Mouse (Mus musculus): ENCODE results near the gene Pdap1.
A peak's percentile ranks its signal among the peaks of the same experiment; 100 is the strongest.
"Not testable (repeated sequence)": the region's sequence is repeated elsewhere in the genome, so short reads cannot be mapped to it uniquely, and the experiment has no call there.

Pdap1 gene

GRCm38 (mm10) chr5:145139571-145140519 lies at the start of gene Pdap1, which contains the start of gene Bud31:
Gene Pdap1 (minus strand): TSS chr5:145140238.
Gene Bud31 (plus strand): TSS chr5:145140362.
- peak; percentile 97 for DNase-seq (ENCODE audit: low read depth, low spot score)

- DNase-seq (ENCODE audit: low read depth, low spot score), result no peak
Observed at GRCm38 (mm10) chr5:145189416-145189815, 49.4 kb upstream of the Pdap1 start.

- DNase-seq (ENCODE audit: low read depth, low spot score), result no peak
Observed at GRCm38 (mm10) chr5:145185244-145185643, 45.2 kb upstream of the Pdap1 start.

DNA sequence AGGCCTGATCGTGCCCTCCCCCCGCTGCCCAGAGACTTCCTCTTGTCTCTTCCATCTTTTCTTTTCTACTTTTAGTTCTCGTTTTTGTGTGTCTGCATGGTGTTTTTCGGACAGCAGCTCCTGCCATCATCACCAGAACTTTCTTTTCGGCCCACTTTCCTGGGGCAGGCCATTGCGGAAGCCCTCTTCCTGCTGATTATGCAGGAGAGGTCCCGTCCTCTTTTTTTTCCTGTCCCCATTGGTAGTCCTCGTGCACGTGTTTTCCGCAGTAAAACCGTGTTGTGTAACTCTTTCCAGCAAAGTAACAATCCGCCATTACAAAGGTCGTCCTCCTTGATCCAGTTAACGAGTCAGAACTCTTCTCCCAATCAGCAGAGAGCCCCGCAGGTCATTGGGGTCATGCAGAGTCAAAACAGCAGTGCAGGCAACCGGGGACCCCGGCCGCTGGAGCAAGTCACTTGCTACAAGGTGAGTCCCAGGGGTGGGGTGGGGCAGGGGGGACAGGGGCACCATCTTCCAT lies 38.5 kb upstream of the Pdap1 start:
- DNase-seq (ENCODE audit: low read depth, low spot score), result no peak

DNA sequence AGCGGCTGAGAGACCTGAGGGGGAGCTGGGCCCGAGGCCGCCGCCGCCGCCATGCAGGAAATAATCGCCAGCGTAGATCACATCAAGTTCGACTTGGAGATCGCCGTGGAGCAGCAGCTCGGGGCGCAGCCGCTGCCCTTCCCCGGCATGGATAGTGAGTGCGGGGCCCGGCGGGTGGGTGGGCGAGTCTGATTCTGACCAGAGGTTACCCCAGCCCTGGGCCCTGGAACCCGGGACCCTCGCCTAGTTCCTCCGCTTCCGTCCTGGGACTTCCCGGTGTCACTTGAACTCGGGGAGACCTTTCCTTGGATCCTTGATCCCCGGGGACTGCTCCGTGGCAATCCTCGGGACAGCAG lies 27.2 kb upstream of the Pdap1 start:
- DNase-seq (ENCODE audit: low read depth, low spot score), result no peak

- peak; percentile 99 for DNase-seq (ENCODE audit: low read depth, low spot score)
Observed at GRCm38 (mm10) chr5:145166536-145167305, 26.7 kb upstream of the Pdap1 start, which contains the start of the genes Ptcd1 and Cpsf4. Gene Ptcd1 (minus strand): TSS chr5:145167108. Gene Cpsf4 (plus strand): TSS chr5:145167213.

- no peak for DNase-seq (ENCODE audit: low read depth, low spot score)
Observed at GRCm38 (mm10) chr5:145165184-145165583, 25.1 kb upstream of the Pdap1 start.

DNA sequence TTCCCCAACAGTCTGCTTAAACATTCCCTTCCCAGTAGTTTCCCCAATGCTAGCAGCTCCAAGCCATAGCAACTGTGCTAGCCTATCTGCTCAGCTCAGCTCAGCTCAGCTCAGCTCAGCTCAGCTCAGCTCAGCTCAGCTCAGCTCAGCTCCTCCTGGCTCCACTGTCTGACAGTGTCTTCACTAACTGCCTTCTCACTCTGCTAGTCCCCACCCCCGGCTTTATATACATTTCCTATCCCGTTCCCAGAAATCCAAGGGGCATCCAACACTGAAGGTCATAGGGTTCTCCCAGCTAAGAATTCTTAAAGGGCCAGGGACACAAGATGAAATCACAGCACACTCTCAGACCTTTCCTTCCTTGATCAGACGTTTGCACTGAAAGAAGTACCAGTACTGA lies 24.7 kb upstream of the Pdap1 start:
- no peak for DNase-seq (ENCODE audit: low read depth, low spot score)

DNA sequence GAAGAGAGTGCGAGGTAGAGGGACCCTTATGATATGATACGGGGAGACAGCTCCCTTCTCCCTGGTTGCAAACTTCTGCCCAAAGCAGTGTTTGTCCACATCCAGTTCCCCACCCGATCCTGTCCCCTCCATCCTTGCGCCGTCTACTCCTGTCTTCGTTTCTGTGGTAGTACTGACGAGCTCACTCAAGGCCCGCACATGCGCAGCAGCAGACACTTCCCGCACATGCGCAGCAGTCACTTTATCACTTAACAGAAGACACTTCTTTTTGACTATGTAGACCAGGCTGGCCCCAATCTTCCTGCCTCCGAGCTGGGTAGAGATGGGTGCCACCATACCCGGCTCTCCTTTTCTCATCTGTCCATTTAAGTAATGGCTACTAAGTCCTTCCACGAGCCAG lies 21.3 kb upstream of the Pdap1 start:
- no peak for DNase-seq (ENCODE audit: low read depth, low spot score)

GRCm38 (mm10) chr5:145152690-145153089 lies 12.7 kb upstream of the Pdap1 start:
- DNase-seq (ENCODE audit: low read depth, low spot score), result no peak

- no peak for DNase-seq (ENCODE audit: low read depth, low spot score)
Observed at GRCm38 (mm10) chr5:145149294-145149693, 9.3 kb upstream of the Pdap1 start.

- no peak for DNase-seq (ENCODE audit: low read depth, low spot score)
Observed at GRCm38 (mm10) chr5:145147748-145148147, 7.7 kb upstream of the Pdap1 start.

DNA sequence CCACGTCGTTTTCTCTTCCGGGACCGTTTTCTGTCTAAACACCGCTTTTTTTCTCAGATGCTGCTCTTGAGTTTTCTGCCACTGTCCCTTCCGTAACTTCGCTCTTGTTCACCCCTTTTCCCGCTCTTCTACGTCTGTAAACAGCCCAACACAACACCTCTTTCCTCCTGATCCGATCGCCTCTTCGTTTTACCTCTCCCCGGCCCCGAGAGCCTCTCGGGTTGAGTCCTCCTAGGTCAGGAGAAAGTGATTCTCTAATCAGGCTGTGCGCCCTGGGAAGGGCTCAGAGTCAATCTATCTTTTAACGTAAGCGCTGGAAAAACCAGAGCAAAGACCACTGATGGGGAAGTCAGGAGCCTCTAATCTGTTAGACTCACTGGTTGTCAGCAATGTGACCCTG lies 573 bp upstream of the Pdap1 start:
- no peak for DNase-seq (ENCODE audit: low read depth, low spot score)

GRCm38 (mm10) chr5:145138836-145139235 lies 1.2 kb downstream of the Pdap1 start:
- no peak for DNase-seq (ENCODE audit: low read depth, low spot score)

DNA sequence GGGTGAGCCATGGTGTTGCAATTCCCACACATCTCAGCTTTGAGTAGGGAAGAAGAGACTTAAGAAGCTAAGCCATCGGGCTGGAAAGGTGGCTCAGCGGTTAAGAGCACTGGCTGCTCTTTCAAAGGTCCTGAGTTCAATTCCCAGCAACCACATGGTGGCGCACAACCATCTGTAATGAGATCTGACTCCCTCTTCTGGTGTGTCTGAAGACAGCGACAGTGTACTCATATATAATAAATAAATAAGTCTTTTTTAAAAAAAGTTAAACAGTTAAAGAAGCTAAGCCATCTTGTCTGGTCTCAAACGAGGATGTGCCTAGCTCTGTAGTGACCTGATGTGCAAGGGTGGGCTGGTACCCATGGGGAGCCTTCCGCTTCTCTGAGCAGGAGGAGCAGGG lies 6.8 kb downstream of the Pdap1 start:
- not testable (repeated sequence) for DNase-seq (ENCODE audit: low read depth, low spot score)

DNA sequence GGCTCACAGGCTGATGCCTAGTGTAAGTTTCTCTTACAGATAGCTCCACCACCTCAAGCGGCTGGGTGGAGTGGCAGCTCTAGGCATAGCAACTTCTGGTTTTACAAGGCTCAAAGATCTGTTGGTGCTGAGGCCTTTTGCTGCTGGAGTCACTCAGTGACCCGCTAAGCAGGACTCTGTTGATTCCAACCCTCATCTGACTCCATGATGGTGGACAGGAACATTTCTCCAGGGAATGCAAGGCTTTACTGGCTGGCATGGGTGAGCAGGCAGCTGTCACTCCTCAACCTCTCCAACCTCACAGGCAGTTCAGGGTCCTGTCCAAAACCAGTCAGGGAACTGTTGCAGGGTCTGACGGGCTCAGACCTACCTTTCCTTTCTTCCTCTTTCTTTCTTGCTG lies 9.0 kb downstream of the Pdap1 start:
- no peak for DNase-seq (ENCODE audit: low read depth, low spot score)

DNA sequence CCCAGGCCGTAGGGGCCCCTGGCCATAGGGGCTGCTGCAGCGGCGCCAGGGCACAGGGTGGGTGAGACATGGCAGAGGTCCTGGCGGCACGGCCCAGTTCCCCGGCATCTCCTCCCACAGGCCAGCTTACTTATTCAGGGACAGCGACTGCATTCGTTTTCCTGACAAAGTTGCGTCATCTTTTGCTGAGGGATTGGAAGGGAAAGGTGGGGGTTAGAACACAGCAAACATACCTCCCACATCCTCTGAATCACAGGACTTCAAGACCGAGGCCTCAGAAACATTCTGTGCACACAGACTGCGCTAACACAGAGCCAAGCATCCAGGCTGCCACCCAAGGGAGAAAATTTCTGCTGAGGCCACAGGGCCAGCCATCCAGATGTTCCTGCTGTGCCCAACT lies 9.8 kb downstream of the Pdap1 start:
- no peak for DNase-seq (ENCODE audit: low read depth, low spot score)

DNA sequence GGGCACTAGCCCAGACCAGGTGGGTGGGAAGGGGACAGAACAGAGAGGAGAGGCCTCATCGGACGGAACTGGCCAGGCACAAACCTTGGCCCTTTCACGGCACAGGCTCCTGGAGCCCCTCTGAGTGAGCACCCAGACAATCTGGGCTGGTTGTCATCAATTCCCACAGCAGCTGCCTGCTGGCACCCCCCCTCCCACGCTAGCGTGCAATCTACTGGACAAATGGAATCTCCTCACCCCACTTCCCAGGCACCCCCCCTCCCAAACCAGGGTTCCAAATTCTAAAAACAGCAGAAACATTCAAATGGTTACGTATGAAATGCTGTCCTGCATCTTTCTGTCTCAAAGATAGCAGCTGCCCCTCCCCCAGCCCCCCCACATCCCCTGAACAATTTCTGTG lies 10.3 kb downstream of the Pdap1 start:
- DNase-seq (ENCODE audit: low read depth, low spot score), result not testable (repeated sequence)

- no peak for DNase-seq (ENCODE audit: low read depth, low spot score)
Observed at GRCm38 (mm10) chr5:145129124-145129523, 10.9 kb downstream of the Pdap1 start.

GRCm38 (mm10) chr5:145126580-145126979 lies 13.5 kb downstream of the Pdap1 start:
- DNase-seq (ENCODE audit: low read depth, low spot score), result no peak

- no peak for DNase-seq (ENCODE audit: low read depth, low spot score)
Observed at GRCm38 (mm10) chr5:145123396-145123795, 16.6 kb downstream of the Pdap1 start.

GRCm38 (mm10) chr5:145120921-145121320 lies 19.1 kb downstream of the Pdap1 start:
- DNase-seq (ENCODE audit: low read depth, low spot score), result no peak
